Mouse (Mus musculus): ENCODE results near the gene Mrps33. TPM values are rescaled to one million over a fixed set of nuclear protein-coding genes. Genes with fewer than 3 reads are reported as not detected.

Mrps33 gene
- polyA plus RNA-seq, 1 experiment from 2014 or later, result 207 TPM

DNA sequence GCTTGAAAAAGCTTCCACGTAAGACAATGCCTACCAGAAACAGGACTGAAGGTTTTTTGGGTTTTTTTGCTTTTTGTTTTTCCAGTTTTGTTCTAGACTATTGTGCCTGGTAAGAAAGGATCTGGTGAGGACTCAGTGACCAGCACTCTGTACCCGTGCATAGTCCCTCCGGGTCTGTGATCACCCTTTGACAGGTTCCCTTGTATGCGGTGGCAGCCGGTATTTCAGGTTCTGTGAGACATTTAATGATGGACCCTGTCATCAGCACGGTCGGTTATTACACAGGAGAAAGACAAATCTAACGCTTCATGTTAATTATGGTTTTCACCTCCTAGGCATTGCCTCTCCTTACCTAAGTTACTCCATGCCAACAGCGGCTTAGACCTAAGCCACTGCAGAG lies 35.8 kb downstream of the Mrps33 start:
- 81% methylated on average over 9 of the region's 9 CpGs for WGBS
- Histone ChIP-seq H3K4me1 (peaks cover 12% of the 10 kb centered on the region; the same call in 1 of the 2 replicates), H3K4me3 (no peak overlapping the region)

DNA sequence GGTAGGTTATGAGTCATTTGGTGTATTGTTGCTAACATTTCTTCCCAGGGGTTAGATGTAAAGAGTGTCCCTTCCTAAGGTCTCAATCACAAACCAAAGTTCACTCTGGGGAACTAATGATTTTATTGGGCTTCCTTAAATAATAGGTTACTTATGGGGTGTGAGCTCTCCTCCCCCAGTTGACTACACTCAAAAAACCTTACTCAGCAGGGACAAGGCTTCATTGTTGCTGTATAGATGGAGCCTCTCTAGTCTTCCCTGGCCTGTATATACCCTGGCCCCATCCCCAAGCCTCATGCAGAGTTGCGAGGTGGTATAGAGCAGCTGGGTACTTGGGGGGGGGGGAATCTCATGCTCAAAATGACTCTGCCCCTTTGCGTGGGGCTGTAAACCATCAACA lies 53.6 kb downstream of the Mrps33 start:
- Histone ChIP-seq H3K27ac (replicated peaks) (no peak overlapping the region), H3K4me3 (no peak overlapping the region), H3K9me3 (no peaks in the 10 kb centered on the region), H3K36me3 (replicated peaks) (no peaks in the 10 kb centered on the region), H3K4me1 (0 out of 2 replicates have a peak, but pooled peaks cover 5% of the 10 kb centered on the region), H3K27me3 (replicated peaks; ENCODE audit: low read depth, poor library complexity, severe bottlenecking) (no peaks in the 10 kb centered on the region)
- WGBS, result 90% methylated on average over 2 of the region's 2 CpGs
- DNase-seq (ENCODE audit: low spot score), result no peak

More for the DNA sequence above, 35.8 kb downstream of the Mrps33 start:
- no peak for DNase-seq (ENCODE audit: low spot score)
- Histone ChIP-seq H3K27me3 (replicated peaks; ENCODE audit: low read depth, poor library complexity, severe bottlenecking) (no peaks in the 10 kb centered on the region), H3K9me3 (no peaks in the 10 kb centered on the region), H3K36me3 (replicated peaks) (no peaks in the 10 kb centered on the region), H3K27ac (replicated peaks) (no peak overlapping the region)

Other genes starting within 250 kb of the Mrps33 start
- gene Adck2, start 237.1 kb downstream of the Mrps33 start, polyA plus RNA-seq (2016; fragmentation: Nextera tagmentation; extraction: Ambion mirVana), result 21.3 and 26.1 TPM in 2 replicates
- gene Gm42420, start 225.2 kb downstream of the Mrps33 start, polyA plus RNA-seq (2016; fragmentation: Nextera tagmentation; extraction: Ambion mirVana), result 0.53 TPM in 1 of 2 replicates, not detected in the other
- 274 and 279 TPM in 2 replicates for gene Ndufb2, start 218.4 kb downstream of the Mrps33 start, polyA plus RNA-seq (2016; fragmentation: Nextera tagmentation; extraction: Ambion mirVana)
- 18.9 and 20.3 TPM in 2 replicates for gene Braf, start 85.5 kb downstream of the Mrps33 start, polyA plus RNA-seq (2016; fragmentation: Nextera tagmentation; extraction: Ambion mirVana)
- 1.5 TPM in 2 replicates for gene Tmem178b, start 62.3 kb upstream of the Mrps33 start, polyA plus RNA-seq (2016; fragmentation: Nextera tagmentation; extraction: Ambion mirVana)